Comparison of ENCODE assay signal across 20 mouse cellular contexts in the genomic region with DNA sequence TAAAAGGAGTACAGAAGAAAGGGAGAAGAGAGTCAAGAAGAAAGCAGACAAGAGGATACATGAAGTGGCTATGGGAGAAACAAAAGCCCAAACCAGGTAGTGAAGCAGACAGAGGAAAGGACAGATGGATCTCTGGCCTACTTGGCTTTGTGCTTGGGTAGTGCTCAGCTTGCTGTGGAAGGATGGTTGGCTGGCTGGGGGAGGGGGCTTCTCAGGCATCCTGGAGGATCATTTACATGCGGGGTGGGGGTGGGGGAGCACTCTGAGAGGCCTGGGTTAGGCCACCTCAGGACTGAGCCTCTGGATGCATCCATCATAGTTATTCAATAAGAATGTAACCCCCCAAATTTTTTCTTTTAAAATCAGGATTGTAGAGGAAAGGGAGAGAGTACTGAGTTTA. TPM values are rescaled to one million over a fixed set of nuclear protein-coding genes. Genes with fewer than 3 reads are reported as not detected.
DNase-seq lines count a peak whose midpoint lies in the region; ATAC-seq and TF ChIP-seq lines count a peak whose summit lies in the region.
"Had no signal": no experiment of that assay in that cellular context is flagged by ENCODE, and none has a peak within 500 bp of the region (broad histone marks: within the 10 kb centered on the region; RNA-seq: fewer than 3 reads in every experiment).

No protein-coding gene starts in this region.

- no peak for TF ChIP-seq CTCF in cerebellum, adult 2 months (IDR thresholded peaks at IDR 0.05; ENCODE audit: borderline replicate concordance, insufficient read depth, low read depth, low read length)
- TF ChIP-seq CTCF in midbrain, postnatal 0 days (IDR thresholded peaks at IDR 0.05), result no peak

- 6% methylated on average over 1 of the region's 1 CpGs for WGBS in cerebellum, adult 2 months
- 6% methylated on average over 1 of the region's 1 CpGs for WGBS in midbrain, embryonic 11.5 days
- 7% methylated on average over 1 of the region's 1 CpGs for WGBS in midbrain, postnatal 0 days
- WGBS in neural tube, embryonic 11.5 days, result 4% methylated on average over 1 of the region's 1 CpGs

- no peaks in the 10 kb centered on the region for H3K9me3 ChIP-seq in midbrain, embryonic 11.5 days (ENCODE audit: control insufficient read depth, low read length)
- no peaks in the 10 kb centered on the region for H3K9me3 ChIP-seq in midbrain, postnatal 0 days (ENCODE audit: low read length)
- no peaks in the 10 kb centered on the region for H3K9me3 ChIP-seq in neural tube, embryonic 11.5 days (ENCODE audit: control insufficient read depth, low read length)
- H3K9me3 ChIP-seq: heart, embryonic 13.5 days; midbrain, embryonic 13.5 days; neural tube, embryonic 12.5 days had no signal

- peaks cover 3% of the 10 kb centered on the region; the same call in 1 of the 2 replicates for H3K4me1 ChIP-seq in cerebellum, adult 2 months (ENCODE audit: control insufficient read depth, insufficient read depth, low read length)
- H3K4me1 ChIP-seq in midbrain, embryonic 11.5 days (ENCODE audit: control insufficient read depth, insufficient read depth, low read length), result peaks cover 14% of the 10 kb centered on the region
- 0 out of 2 replicates have a peak, but pooled peaks cover 1% of the 10 kb centered on the region for H3K4me1 ChIP-seq in midbrain, postnatal 0 days (ENCODE audit: insufficient read depth, low read length)
- peaks cover 8% of the 10 kb centered on the region for H3K4me1 ChIP-seq in neural tube, embryonic 11.5 days (ENCODE audit: control insufficient read depth, insufficient read depth, low read length)

- peak; percentile 51 to 68 for DNase-seq in cerebellum, postnatal 14 days
- no peak for DNase-seq in cerebellum, adult 2 months
- DNase-seq in midbrain, embryonic 11.5 days (ENCODE audit: low spot score, missing footprints), result no peak
- DNase-seq in midbrain, postnatal 0 days (ENCODE audit: low spot score), result no peak
- DNase-seq in embryo, embryonic 9.5 days (ENCODE audit: extremely low spot score), result peak; percentile 56
- DNase-seq in neural tube, embryonic 11.5 days (ENCODE audit: low spot score), result peak; percentile 21
- no peak for DNase-seq in layer of hippocampus, adult 9-10 months (ENCODE audit: low spot score)
- DNase-seq: cerebellum, postnatal 36 days; kidney, adult 8-10 months; kidney, postnatal 36 days; lung, adult 18-20 months; lung, postnatal 36 days; right cerebral cortex, postnatal 4 days; thymus, postnatal 4 days had no signal

- peak overlapping the region; percentile 20; the same call in 1 of the 2 replicates for H3K9ac ChIP-seq in midbrain, embryonic 11.5 days (ENCODE audit: low read length)
- no peak overlapping the region for H3K9ac ChIP-seq in midbrain, postnatal 0 days (replicated peaks; ENCODE audit: low read length, poor library complexity, severe bottlenecking)
- no peak overlapping the region for H3K9ac ChIP-seq in neural tube, embryonic 11.5 days (ENCODE audit: low read length)
- H3K9ac ChIP-seq: heart, embryonic 13.5 days; midbrain, embryonic 13.5 days; neural tube, embryonic 12.5 days had no signal

- no peak for TF ChIP-seq POLR2A in cerebellum, adult 2 months (IDR thresholded peaks at IDR 0.05; ENCODE audit: borderline replicate concordance, insufficient read depth, low read length)

- H3K4me3 ChIP-seq in cerebellum, adult 2 months (replicated peaks; ENCODE audit: insufficient read depth, low read depth, low read length), result no peak overlapping the region
- H3K4me3 ChIP-seq in midbrain, embryonic 11.5 days (ENCODE audit: low read depth, low read length), result no peak overlapping the region
- no peak overlapping the region for H3K4me3 ChIP-seq in midbrain, postnatal 0 days (ENCODE audit: low read depth, low read length)
- no peak overlapping the region for H3K4me3 ChIP-seq in neural tube, embryonic 11.5 days (ENCODE audit: low read depth, low read length)
- H3K4me3 ChIP-seq: heart, embryonic 13.5 days; midbrain, embryonic 13.5 days; neural tube, embryonic 12.5 days had no signal

- no peaks in the 10 kb centered on the region for H3K27me3 ChIP-seq in cerebellum, adult 2 months (ENCODE audit: control insufficient read depth, insufficient read depth, low read length)
- no peaks in the 10 kb centered on the region for H3K27me3 ChIP-seq in midbrain, embryonic 11.5 days (ENCODE audit: control insufficient read depth, insufficient read depth, low read length)
- H3K27me3 ChIP-seq in midbrain, postnatal 0 days (ENCODE audit: insufficient read depth, low read length), result no peaks in the 10 kb centered on the region
- H3K27me3 ChIP-seq in neural tube, embryonic 11.5 days (ENCODE audit: control insufficient read depth, insufficient read depth, low read length), result no peaks in the 10 kb centered on the region
- H3K27me3 ChIP-seq: heart, embryonic 13.5 days; midbrain, embryonic 13.5 days; neural tube, embryonic 12.5 days had no signal

- no peak for ATAC-seq in midbrain, embryonic 11.5 days (ENCODE audit: low FRiP score)
- ATAC-seq in midbrain, postnatal 0 days (ENCODE audit: low FRiP score), result no peak
- no peak for ATAC-seq in neural tube, embryonic 11.5 days (ENCODE audit: insufficient read depth, low FRiP score, low TSS enrichment)
- ATAC-seq in megakaryocyte, adult 5-6 weeks (ENCODE audit: poor library complexity, severe bottlenecking), result no peak
- ATAC-seq: forebrain, embryonic 14.5 days; inflammation-experienced regulatory T-cells, adult 6 months; midbrain, embryonic 13.5 days had no signal

- H3K36me3 ChIP-seq in midbrain, embryonic 11.5 days (ENCODE audit: control insufficient read depth, insufficient read depth, low read length), result no peaks in the 10 kb centered on the region
- H3K36me3 ChIP-seq in midbrain, postnatal 0 days (ENCODE audit: insufficient read depth, low read length), result no peaks in the 10 kb centered on the region
- no peaks in the 10 kb centered on the region for H3K36me3 ChIP-seq in neural tube, embryonic 11.5 days (ENCODE audit: control insufficient read depth, insufficient read depth, low read length)
- H3K36me3 ChIP-seq: heart, embryonic 13.5 days; midbrain, embryonic 13.5 days; neural tube, embryonic 12.5 days had no signal

- H3K27ac ChIP-seq in cerebellum, adult 2 months (ENCODE audit: insufficient read depth, low read length), result no peak overlapping the region
- H3K27ac ChIP-seq in midbrain, embryonic 11.5 days (ENCODE audit: low read depth, low read length), result no peak overlapping the region; the same call in 1 of the 2 replicates
- H3K27ac ChIP-seq in midbrain, postnatal 0 days (ENCODE audit: low read depth, low read length), result no peak overlapping the region
- no peak overlapping the region for H3K27ac ChIP-seq in neural tube, embryonic 11.5 days (ENCODE audit: low read depth, low read length)
- H3K27ac ChIP-seq: heart, embryonic 13.5 days; midbrain, embryonic 13.5 days; neural tube, embryonic 12.5 days had no signal

- H3K4me2 ChIP-seq in midbrain, embryonic 11.5 days, result no peak overlapping the region
- no peak overlapping the region for H3K4me2 ChIP-seq in midbrain, postnatal 0 days (ENCODE audit: low read depth, low read length, poor library complexity, severe bottlenecking)
- H3K4me2 ChIP-seq in neural tube, embryonic 11.5 days (ENCODE audit: low read depth), result no peak overlapping the region
- H3K4me2 ChIP-seq: heart, embryonic 13.5 days; midbrain, embryonic 13.5 days; neural tube, embryonic 12.5 days had no signal

RNA-seq across cellular contexts. Expression of a gene that starts 0.3 kb away (rescaled TPM):
- polyA plus RNA-seq in cerebellum, adult 2 months (2012; rRNA removed), result 168 and 184 TPM in 2 replicates
- polyA plus RNA-seq in midbrain, embryonic 11.5 days (2014; fragmentation: Nextera tagmentation; extraction: Ambion mirVana), result 70.6 and 77.5 TPM in 2 replicates
- 170 and 198 TPM in 2 replicates for total RNA-seq in midbrain, postnatal 0 days (2014; rRNA removed)
- polyA plus RNA-seq in midbrain, postnatal 0 days (2015; fragmentation: Nextera tagmentation; extraction: Ambion mirVana), result 70.6 and 79.3 TPM in 2 replicates
- 71.3 and 73.6 TPM in 2 replicates for polyA plus RNA-seq in neural tube, embryonic 11.5 days (2014; fragmentation: Nextera tagmentation; extraction: Ambion mirVana)
- total RNA-seq in megakaryocyte, adult 5-6 weeks (2015), result 63.4 and 66.1 TPM in 2 replicates
- 100 and 106 TPM in 2 replicates for total RNA-seq in megakaryocyte, adult 5-6 weeks (2017)

Comparison
In these comparisons a context has a peak if more than half of its experiments do, and no peak if none do; other contexts are left out.
1. DNase-seq: peak in cerebellum, postnatal 14 days (2 of 2), embryo, embryonic 9.5 days (single experiment) and neural tube, embryonic 11.5 days (single experiment); none in cerebellum, adult 2 months (0 of 2), midbrain, embryonic 11.5 days (single experiment), midbrain, postnatal 0 days (single experiment) and layer of hippocampus, adult 9-10 months (single experiment).